Mouse (Mus musculus) kidney, adult 2 months (tissue): Measurements from ENCODE around the gene Lrmda. TPM values are rescaled to one million over a fixed set of nuclear protein-coding genes. Genes with fewer than 3 reads are reported as not detected.

ENCODE experiments used
- DNase-seq: peaks from one replicate; pipeline ENCODE4 v3.0.0; 2021
- H3K27ac ChIP-seq: fragments of 200-500 bp; 2 replicates; pipeline ENCODE4 v1.5.1; 2012; ENCODE audit warnings: low read depth, low read length, control low read depth, inconsistent platforms; ENCODE audit not compliant: insufficient read depth
- H3K27me3 ChIP-seq: fragments of 200-500 bp; replicated peaks from 2 replicates; pipeline ENCODE4 v1.6.1; 2012; ENCODE audit warnings: mild to moderate bottlenecking, moderate library complexity, low read length, inconsistent platforms; ENCODE audit not compliant: control insufficient read depth, insufficient read depth
- H3K36me3 ChIP-seq: fragments of 200-500 bp; 2 replicates; pipeline ENCODE4 v1.6.1; 2012; ENCODE audit warnings: mild to moderate bottlenecking, moderate library complexity, low read length, inconsistent platforms; ENCODE audit not compliant: control insufficient read depth, insufficient read depth
- H3K4me1 ChIP-seq: fragments of 200-500 bp; 2 replicates; pipeline ENCODE4 v1.6.1; 2011; ENCODE audit warnings: low read length; ENCODE audit not compliant: control insufficient read depth, insufficient read depth
- H3K4me3 ChIP-seq: fragments of 200-500 bp; 2 replicates; pipeline ENCODE4 v1.5.1; 2011; ENCODE audit warnings: mild to moderate bottlenecking, low read depth, low read length, control low read depth; ENCODE audit not compliant: insufficient read depth
- CTCF ChIP-seq: fragments of 200-500 bp; conservative IDR thresholded peaks from 2 replicates; pipeline ENCODE4 v1.5.1; 2011; ENCODE audit warnings: low read depth, mild to moderate bottlenecking, control low read depth, low read length, moderate library complexity, mixed read lengths; ENCODE audit not compliant: insufficient read depth, insufficient read length
- POLR2A ChIP-seq: fragments of 200-500 bp; IDR thresholded peaks from one replicate; pipeline ENCODE4 v1.6.1; 2011; ENCODE audit warnings: low read depth, low read length, control low read depth
- WGBS: fragments of 180-500 bp; shearing (Covaris S2); methylation state at CpG from one replicate; pipeline ENCODE4 v1.1.7; 2018; 5-methylcytosine and 5-hydroxymethylcytosine counted together
- polyA plus RNA-seq: library from polyadenylated mRNA; depleted of rRNA; stranded (reverse); fragments of >200 nt; gene quantifications from 2 replicates; pipeline ENCODE4 v1.2.3, GENCODE M21; 2012

Gene Lrmda
- polyA plus RNA-seq, 1 experiment = 3.3 TPM

- Histone ChIP-seq H3K4me1 (no peaks in the 10 kb centered on the region), H3K4me3 (no peak overlapping the region), H3K27ac (no peak overlapping the region), H3K36me3 (no peaks in the 10 kb centered on the region), H3K27me3 (no peaks in the 10 kb centered on the region)
- WGBS = 100% methylated on average over 1 of the region's 1 CpGs
- DNase-seq = no peak
- TF ChIP-seq CTCF = no peak
- TF ChIP-seq POLR2A = no peak
These were observed 391.3 kb downstream of the Lrmda start for GRCm38 (mm10) chr14:22410826-22411225.

- WGBS = 84% methylated on average over 7 of the region's 7 CpGs
- TF ChIP-seq POLR2A (no peak), CTCF (no peak)
- no peaks in the 10 kb centered on the region for H3K27me3 ChIP-seq
- no peak overlapping the region for H3K4me3 ChIP-seq
- no peaks in the 10 kb centered on the region for H3K36me3 ChIP-seq
- H3K27ac ChIP-seq = no peak overlapping the region
- DNase-seq = no peak
- no peaks in the 10 kb centered on the region for H3K4me1 ChIP-seq
These were observed 393.7 kb downstream of the Lrmda start for GRCm38 (mm10) chr14:22413220-22413619.

- Histone ChIP-seq H3K27ac (no peak overlapping the region), H3K36me3 (no peaks in the 10 kb centered on the region), H3K4me1 (no peaks in the 10 kb centered on the region), H3K27me3 (no peaks in the 10 kb centered on the region), H3K4me3 (no peak overlapping the region)
- TF ChIP-seq CTCF (no peak), POLR2A (no peak)
- 86% methylated on average over 3 of the region's 3 CpGs for whole genome bisulfite sequencing
- peak; percentile 46 for DNase-seq
These were observed 398.2 kb downstream of the Lrmda start for GRCm38 (mm10) chr14:22417706-22418105.

- Histone ChIP-seq H3K27me3 (no peaks in the 10 kb centered on the region), H3K4me1 (no peaks in the 10 kb centered on the region), H3K27ac (no peak overlapping the region), H3K36me3 (no peaks in the 10 kb centered on the region), H3K4me3 (no peak overlapping the region)
- WGBS = 77% methylated on average over 4 of the region's 4 CpGs
- no peak for DNase-seq
- TF ChIP-seq CTCF (no peak), POLR2A (no peak)
These were observed 402.2 kb downstream of the Lrmda start for GRCm38 (mm10) chr14:22421668-22422067.

- Histone ChIP-seq H3K36me3 (no peaks in the 10 kb centered on the region), H3K4me1 (no peaks in the 10 kb centered on the region), H3K27me3 (no peaks in the 10 kb centered on the region), H3K4me3 (no peak overlapping the region), H3K27ac (no peak overlapping the region)
- TF ChIP-seq POLR2A = no peak
- TF ChIP-seq CTCF = no peak
- WGBS = 91% methylated on average over 7 of the region's 7 CpGs
- no peak for DNase-seq
These were observed 405.6 kb downstream of the Lrmda start for GRCm38 (mm10) chr14:22425018-22425534.

- TF ChIP-seq POLR2A (no peak), CTCF (no peak)
- 48% methylated on average over 3 of the region's 3 CpGs for WGBS
These were observed 415.9 kb downstream of the Lrmda start for GRCm38 (mm10) chr14:22435441-22435840.

GRCm38 (mm10) chr14:22435860-22436377, 416.4 kb downstream of the Lrmda start:
- 68% methylated on average over 4 of the region's 4 CpGs for WGBS

More at GRCm38 (mm10) chr14:22435441-22435840, 415.9 kb downstream of the Lrmda start:
- H3K4me1 ChIP-seq = no peaks in the 10 kb centered on the region
- H3K27ac ChIP-seq = no peak overlapping the region
- no peaks in the 10 kb centered on the region for H3K36me3 ChIP-seq
- no peaks in the 10 kb centered on the region for H3K27me3 ChIP-seq
- DNase-seq = no peak
- H3K4me3 ChIP-seq = no peak overlapping the region

More at GRCm38 (mm10) chr14:22435860-22436377, 416.4 kb downstream of the Lrmda start:
- H3K27me3 ChIP-seq = no peaks in the 10 kb centered on the region
- H3K36me3 ChIP-seq = no peaks in the 10 kb centered on the region
- no peak for DNase-seq
- TF ChIP-seq CTCF = no peak
- no peak for TF ChIP-seq POLR2A
- H3K4me1 ChIP-seq = no peaks in the 10 kb centered on the region
- H3K4me3 ChIP-seq = no peak overlapping the region
- no peak overlapping the region for H3K27ac ChIP-seq
